Mouse (Mus musculus) liver, embryonic 16.5 days (tissue): Measurements from ENCODE around the gene Rpl11. TPM values are rescaled to one million over a fixed set of nuclear protein-coding genes. Genes with fewer than 3 reads are reported as not detected.

ENCODE experiments used
- ATAC-seq: fragments of 200-750 bp; cut with Nextera tagmentation; 2 replicates; pipeline ENCODE4 v1.8.0; 2017; ENCODE audit warnings: low read depth, mild to moderate bottlenecking, moderate number of reproducible peaks, moderate library complexity
- H3K27ac ChIP-seq: fragments of 300-500 bp; sonication (generic); 2 replicates; pipeline ENCODE4 v1.5.1; 2014; ENCODE audit warnings: mild to moderate bottlenecking, low read length
- H3K27me3 ChIP-seq: fragments of 300-500 bp; sonication (generic); 2 replicates; pipeline ENCODE4 v1.6.1; 2014; ENCODE audit warnings: low read depth, low read length, mixed read lengths; ENCODE audit not compliant: control insufficient read depth, insufficient read depth
- H3K36me3 ChIP-seq: fragments of 300-500 bp; sonication (generic); 2 replicates; pipeline ENCODE4 v1.6.1; 2014; ENCODE audit warnings: mild to moderate bottlenecking; ENCODE audit not compliant: control insufficient read depth, insufficient read depth
- H3K4me1 ChIP-seq: fragments of 300-500 bp; sonication (generic); 2 replicates; pipeline ENCODE4 v1.6.1; 2014; ENCODE audit warnings: low read depth, low read length, mixed read lengths; ENCODE audit not compliant: control insufficient read depth
- H3K4me2 ChIP-seq: fragments of 300-500 bp; sonication (generic); 2 replicates; pipeline ENCODE4 v1.6.1; 2014; ENCODE audit warnings: low read depth, low read length, mixed read lengths
- H3K4me3 ChIP-seq: fragments of 300-500 bp; sonication (generic); 2 replicates; pipeline ENCODE4 v1.5.1; 2014; ENCODE audit warnings: low read depth, mild to moderate bottlenecking, low read length
- H3K9ac ChIP-seq: fragments of 300-500 bp; sonication (generic); 2 replicates; pipeline ENCODE4 v1.6.1; 2014; ENCODE audit warnings: low read depth, low read length
- H3K9me3 ChIP-seq: fragments of 300-500 bp; sonication (generic); replicated peaks from 2 replicates; pipeline ENCODE4 v1.6.1; 2016; ENCODE audit warnings: low read length; ENCODE audit not compliant: control insufficient read depth
- WGBS: fragments of 180-500 bp; shearing (Covaris S2); extraction: QIAGEN DNeasy Blood & Tissue Kit; methylation state at CpG from one replicate; pipeline ENCODE4 v1.1.7; 2014; ENCODE audit not compliant: insufficient replicate concordance; 5-methylcytosine and 5-hydroxymethylcytosine counted together
- polyA plus RNA-seq: library from polyadenylated mRNA; unstranded; fragments of >200 nt; fragmentation: Nextera tagmentation; extraction: Ambion mirVana; gene quantifications from 2 replicates; pipeline ENCODE4 v1.2.1, GENCODE M21; 2015

The Rpl11 gene
- polyA plus RNA-seq, 1 experiment from 2014 or later: 219 TPM

GRCm38 (mm10) chr4:136004107-136004675, 49.0 kb downstream of the Rpl11 start:
- no peaks in the 10 kb centered on the region for H3K4me1 ChIP-seq
- no peak overlapping the region for H3K4me3 ChIP-seq
- 79% methylated on average over 5 of the region's 5 CpGs for WGBS
- H3K9ac ChIP-seq: no peak overlapping the region
- no peak for ATAC-seq
- H3K9me3 ChIP-seq: no peaks in the 10 kb centered on the region
- H3K4me2 ChIP-seq: no peak overlapping the region
- H3K27me3 ChIP-seq: no peaks in the 10 kb centered on the region
- H3K36me3 ChIP-seq: peaks cover 53% of the 10 kb centered on the region
- no peak overlapping the region for H3K27ac ChIP-seq

DNA sequence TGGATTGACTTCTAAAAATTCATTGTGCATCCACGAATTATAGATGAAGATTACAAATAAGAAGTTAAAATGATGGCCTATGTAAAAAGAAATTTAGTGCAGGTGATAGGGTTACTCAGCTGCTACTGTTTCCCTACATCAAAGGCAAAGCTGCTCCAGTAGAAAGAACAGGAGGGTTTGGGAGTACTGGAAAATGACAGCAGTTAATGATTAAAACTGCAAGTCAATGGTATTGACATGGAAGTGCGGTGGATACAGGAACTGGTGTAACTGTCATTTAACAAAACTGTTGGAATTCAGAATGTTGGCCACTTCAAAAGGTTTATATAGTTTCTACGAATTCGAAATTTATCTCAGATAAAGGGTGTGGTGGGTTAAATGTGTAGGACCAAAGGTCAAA, 58.1 kb downstream of the Rpl11 start:
- peak; percentile 35; the same call in 1 of the 2 replicates for ATAC-seq
- Histone ChIP-seq H3K9ac (no peak overlapping the region), H3K27ac (peak overlapping the region; percentile 29; the same call in 1 of the 2 replicates), H3K4me1 (no peaks in the 10 kb centered on the region), H3K27me3 (no peaks in the 10 kb centered on the region), H3K4me2 (no peak overlapping the region), H3K9me3 (peaks cover 3% of the 10 kb centered on the region; the same call in 1 of the 2 replicates), H3K4me3 (no peak overlapping the region), H3K36me3 (no peaks in the 10 kb centered on the region)
- WGBS: 64% methylated on average over 4 of the region's 4 CpGs

GRCm38 (mm10) chr4:135993941-135994340, 59.3 kb downstream of the Rpl11 start:
- H3K4me2 ChIP-seq: no peak overlapping the region
- no peak; the same call in 1 of the 2 replicates for ATAC-seq
- 0 out of 2 replicates have a peak overlapping the region, but pooled peaks have one; percentile 4 for H3K27ac ChIP-seq
- H3K4me1 ChIP-seq: no peaks in the 10 kb centered on the region
- H3K4me3 ChIP-seq: no peak overlapping the region
- no peaks in the 10 kb centered on the region for H3K27me3 ChIP-seq
- no peak overlapping the region for H3K9ac ChIP-seq
- WGBS: 81% methylated on average over 6 of the region's 6 CpGs
- H3K9me3 ChIP-seq: peaks cover 3% of the 10 kb centered on the region; the same call in 1 of the 2 replicates
- no peaks in the 10 kb centered on the region for H3K36me3 ChIP-seq

GRCm38 (mm10) chr4:135987714-135988113, 65.5 kb downstream of the Rpl11 start:
- Histone ChIP-seq H3K27ac (peak overlapping the region; percentile 96), H3K4me2 (peak overlapping the region; percentile 92), H3K27me3 (no peaks in the 10 kb centered on the region), H3K9ac (peak overlapping the region; percentile 91), H3K4me3 (peak overlapping the region; percentile 84), H3K36me3 (peaks cover 19% of the 10 kb centered on the region), H3K4me1 (peaks cover 33% of the 10 kb centered on the region), H3K9me3 (peaks cover 3% of the 10 kb centered on the region; the same call in 1 of the 2 replicates)
- WGBS: 68% methylated on average over 9 of the region's 9 CpGs
- ATAC-seq: no peak

GRCm38 (mm10) chr4:135986943-135987710, 66.1 kb downstream of the Rpl11 start, which contains the start of gene Pithd1:
Pithd1 (minus strand) TSS chr4:135987264.
- H3K9ac ChIP-seq: peak within 1 kb of the TSS; percentile 91
- H3K27me3 ChIP-seq: no peaks in the 10 kb centered on the region
- peak within 1 kb of the TSS; percentile 84 for H3K4me3 ChIP-seq
- peak within 1 kb of the TSS; percentile 92 for H3K4me2 ChIP-seq
- peaks cover 33% of the 10 kb centered on the region for H3K4me1 ChIP-seq
- WGBS: under 1% methylated on average over 79 of the region's 81 CpGs
- peak; percentile 86 for ATAC-seq
- peaks cover 21% of the 10 kb centered on the region for H3K36me3 ChIP-seq
- peaks cover 3% of the 10 kb centered on the region; the same call in 1 of the 2 replicates for H3K9me3 ChIP-seq
- peak within 1 kb of the TSS; percentile 96 for H3K27ac ChIP-seq

DNA sequence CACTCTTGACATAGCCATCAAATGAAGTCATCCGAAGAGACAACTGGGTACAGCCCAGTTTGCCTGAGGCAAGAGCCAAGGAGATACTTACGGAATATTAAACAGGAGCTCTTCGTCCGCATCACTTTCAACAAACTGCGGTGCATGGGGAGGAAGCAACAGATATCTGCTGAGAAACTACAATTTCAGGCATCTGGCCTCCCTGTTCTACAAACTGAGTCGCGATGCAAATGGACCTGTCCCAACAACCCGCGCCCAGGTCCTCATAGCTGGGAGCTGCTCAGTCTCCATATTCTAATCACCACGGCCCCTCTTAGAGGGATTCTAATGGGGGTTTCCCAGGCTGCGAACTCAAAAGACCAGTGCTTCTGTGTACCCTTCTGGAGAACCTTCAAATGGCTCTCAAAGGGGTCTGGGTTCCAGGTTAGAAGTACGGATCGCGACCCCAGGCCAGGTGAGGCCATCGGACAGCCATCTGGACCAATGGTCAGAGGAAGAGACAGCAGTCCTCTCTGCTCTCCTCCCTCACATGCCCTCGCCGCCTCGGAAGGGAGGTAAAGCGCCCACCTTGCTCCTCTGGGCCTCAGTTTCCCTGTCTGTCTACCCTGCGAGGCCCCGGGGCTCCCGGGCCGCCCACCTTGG, 66.8 kb downstream of the Rpl11 start:
- peaks cover 26% of the 10 kb centered on the region for H3K36me3 ChIP-seq
- H3K4me3 ChIP-seq: peak overlapping the region; percentile 84
- ATAC-seq: no peak
- H3K4me2 ChIP-seq: peak overlapping the region; percentile 92
- H3K27ac ChIP-seq: peak overlapping the region; percentile 96
- H3K27me3 ChIP-seq: no peaks in the 10 kb centered on the region
- H3K9ac ChIP-seq: peak overlapping the region; percentile 91
- peaks cover 33% of the 10 kb centered on the region for H3K4me1 ChIP-seq
- no peaks in the 10 kb centered on the region for H3K9me3 ChIP-seq
- WGBS: 8% methylated on average over 23 of the region's 23 CpGs

GRCm38 (mm10) chr4:135985769-135986168, 67.5 kb downstream of the Rpl11 start:
- Histone ChIP-seq H3K36me3 (peaks cover 26% of the 10 kb centered on the region), H3K4me1 (peaks cover 33% of the 10 kb centered on the region), H3K27me3 (no peaks in the 10 kb centered on the region), H3K9me3 (no peaks in the 10 kb centered on the region), H3K4me2 (peak overlapping the region; percentile 92), H3K27ac (peak overlapping the region; percentile 96), H3K9ac (peak overlapping the region; percentile 91), H3K4me3 (peak overlapping the region; percentile 84)
- 74% methylated on average over 7 of the region's 7 CpGs for WGBS
- ATAC-seq: no peak

DNA sequence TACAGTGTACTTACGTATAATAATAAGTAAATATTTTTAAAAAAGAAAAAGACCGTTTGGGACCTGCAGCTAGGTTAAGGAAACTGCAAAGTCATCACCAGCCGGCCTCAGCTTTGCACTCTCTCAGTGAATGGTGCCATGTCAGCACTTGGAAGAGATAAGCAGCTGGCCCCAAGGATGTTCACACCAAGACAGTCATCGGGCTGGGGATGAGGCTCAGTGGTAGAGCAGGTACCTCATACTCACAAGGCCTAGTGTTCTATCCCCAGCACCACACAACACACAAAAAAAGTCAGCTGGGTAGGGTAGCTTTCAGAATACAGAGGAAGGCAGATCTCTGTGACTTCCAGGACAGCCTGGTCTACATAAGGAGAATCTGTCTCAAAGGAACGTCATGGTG, 68.0 kb downstream of the Rpl11 start:
- Histone ChIP-seq H3K27ac (peak overlapping the region; percentile 96), H3K27me3 (no peaks in the 10 kb centered on the region), H3K9me3 (no peaks in the 10 kb centered on the region), H3K9ac (peak overlapping the region; percentile 48), H3K4me1 (peaks cover 33% of the 10 kb centered on the region), H3K4me3 (peak overlapping the region; percentile 84), H3K4me2 (peak overlapping the region; percentile 92), H3K36me3 (peaks cover 26% of the 10 kb centered on the region)
- peak; percentile 84 for ATAC-seq
- 39% methylated on average over 5 of the region's 5 CpGs for WGBS
